Mouse (Mus musculus) adrenal gland, postnatal 10 days (tissue): ENCODE measurements around the gene Cnot10. TPM values are rescaled to one million over a fixed set of nuclear protein-coding genes. Genes with fewer than 3 reads are reported as not detected.

ENCODE experiments used
- DNase-seq: peaks from one replicate; pipeline ENCODE4 v3.0.0; 2021; ENCODE audit warnings: mixed read lengths
- total RNA-seq, 2 experiments: library from RNA; stranded (reverse); gene quantifications; 2 replicates each; pipeline ENCODE4 v1.2.3; 2021

Gene Cnot10
- total RNA-seq, 2 experiments from 2014 or later, result 36.0 to 39.9 TPM

- no peak for DNase-seq
These were observed 93.2 kb downstream of the Cnot10 start for GRCm38 (mm10) chr9:114546765-114547164.

GRCm38 (mm10) chr9:114544754-114545393 is 95.1 kb downstream of the Cnot10 start:
- peak; percentile 50 for DNase-seq

- DNase-seq, result no peak
These were observed 95.9 kb downstream of the Cnot10 start for GRCm38 (mm10) chr9:114543882-114544753.

- DNase-seq, result no peak
These were observed 98.7 kb downstream of the Cnot10 start for GRCm38 (mm10) chr9:114541279-114541741.

- DNase-seq, result no peak
These were observed 100.9 kb downstream of the Cnot10 start for GRCm38 (mm10) chr9:114538996-114539563.

GRCm38 (mm10) chr9:114536628-114537027 is 103.4 kb downstream of the Cnot10 start:
- no peak for DNase-seq

Other genes starting within 250 kb of the Cnot10 start
- 10 to 100 TPM; 89.9 to 96.4 TPM for gene Crtap, start 249.5 kb downstream of the Cnot10 start, total RNA-seq
- 10 to 100 TPM; 24.8 to 26.9 TPM for gene Glb1, start 239.1 kb downstream of the Cnot10 start, total RNA-seq
- gene Tmppe, start 239.1 kb downstream of the Cnot10 start, total RNA-seq, result 1 to 10 TPM; 4.4 to 7.4 TPM
- gene Ccr4, start 135.3 kb downstream of the Cnot10 start, total RNA-seq, result under 1 TPM in 1 of 2 experiments, not detected in 1; 0.09 TPM
- not detected for gene C130032M10Rik, start 124.5 kb downstream of the Cnot10 start, total RNA-seq
- under 1 TPM in 1 of 2 experiments, not detected in 1; 0.09 TPM for gene Trim71, start 75.8 kb downstream of the Cnot10 start, total RNA-seq
- 10 to 100 TPM; 38.3 to 41.0 TPM for gene Dync1li1, start 48.6 kb upstream of the Cnot10 start, total RNA-seq
- 10 to 100 TPM; 59.4 to 61.0 TPM for gene Cmtm6, start 90.9 kb upstream of the Cnot10 start, total RNA-seq
- gene Cmtm7, start 141.7 kb upstream of the Cnot10 start, total RNA-seq, result 10 to 100 TPM; 32.4 to 32.9 TPM
- 10 to 100 TPM; 12.6 to 17.3 TPM for gene Cmtm8, start 204.0 kb upstream of the Cnot10 start, total RNA-seq